Mouse (Mus musculus) left cerebral cortex, postnatal 25 days (tissue): Measurements from ENCODE around the gene Mfsd6. TPM values are rescaled to one million over a fixed set of nuclear protein-coding genes. Genes with fewer than 3 reads are reported as not detected.
A peak's percentile ranks its signal among the peaks of the same experiment; 100 is the strongest.

ENCODE experiments used
- DNase-seq, 2 experiments: peaks; one replicate each; pipeline ENCODE4 v3.0.0; 2022; ENCODE audit warnings: low spot score in 2 of 2, mixed read lengths in 1 of 2
- intact Hi-C: fragments of 180-260 bp; cut with DNase I; formaldehyde crosslinking; loops from one replicate; pipeline ENCODE4 v1.15.1; 2025
- total RNA-seq, 2 experiments: library from RNA; stranded (reverse); gene quantifications; 2 replicates each; pipeline ENCODE4 v1.2.3; 2021

The Mfsd6 gene
- 10 to 100 TPM; 72.4 to 74.4 TPM for total RNA-seq

DNA sequence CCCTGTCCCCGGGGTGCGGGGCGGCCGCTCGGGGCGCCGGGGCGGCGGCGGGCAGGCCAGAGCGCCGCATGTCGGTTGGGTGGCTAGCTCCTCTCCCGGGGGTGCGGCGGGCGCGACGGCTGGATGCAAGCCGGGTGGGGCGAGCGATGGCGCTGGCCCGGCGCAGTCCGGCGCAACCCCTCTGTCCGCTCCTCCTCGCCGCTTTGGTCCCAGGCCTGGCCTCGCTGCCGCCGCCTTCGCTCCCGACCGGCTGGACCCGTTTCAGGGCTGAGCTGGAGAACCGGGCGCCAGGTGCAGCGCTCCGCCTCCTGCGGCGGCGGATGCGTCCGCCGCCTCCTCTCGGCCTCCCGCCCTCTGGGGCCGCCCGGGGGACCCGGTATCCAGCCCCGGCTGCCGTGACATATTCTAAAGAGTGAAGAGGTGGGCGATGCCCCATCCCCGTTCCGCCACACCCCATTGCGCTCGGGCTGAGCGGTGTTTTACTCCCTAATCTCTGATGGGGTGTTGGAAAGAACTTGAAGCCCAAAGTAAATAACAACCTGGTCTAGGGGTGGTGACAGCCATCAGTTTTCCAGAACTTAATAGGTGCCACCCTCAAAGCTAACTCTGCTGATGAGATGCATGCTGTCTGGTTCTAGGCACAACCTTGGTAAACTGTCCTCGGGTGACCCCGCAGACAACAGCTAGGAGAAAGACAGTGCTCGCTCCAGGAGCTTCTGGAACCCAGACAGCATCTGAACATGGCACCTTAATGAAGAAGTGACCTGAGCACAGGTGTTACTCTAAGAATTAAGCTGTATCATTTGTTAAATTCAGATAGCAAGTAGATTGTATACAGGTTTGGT, at the start of gene Mfsd6:
Gene Mfsd6 (minus strand): TSS at position 407 of the 845 bp plus-strand sequence.
- intact Hi-C loops = loop anchor here (5.0 to 10.0 kb wide), 2 partner anchors 65 to 232 kb away; no protein-coding TSS in a partner anchor
- DNase-seq = peak; percentile 48 to 60

DNA sequence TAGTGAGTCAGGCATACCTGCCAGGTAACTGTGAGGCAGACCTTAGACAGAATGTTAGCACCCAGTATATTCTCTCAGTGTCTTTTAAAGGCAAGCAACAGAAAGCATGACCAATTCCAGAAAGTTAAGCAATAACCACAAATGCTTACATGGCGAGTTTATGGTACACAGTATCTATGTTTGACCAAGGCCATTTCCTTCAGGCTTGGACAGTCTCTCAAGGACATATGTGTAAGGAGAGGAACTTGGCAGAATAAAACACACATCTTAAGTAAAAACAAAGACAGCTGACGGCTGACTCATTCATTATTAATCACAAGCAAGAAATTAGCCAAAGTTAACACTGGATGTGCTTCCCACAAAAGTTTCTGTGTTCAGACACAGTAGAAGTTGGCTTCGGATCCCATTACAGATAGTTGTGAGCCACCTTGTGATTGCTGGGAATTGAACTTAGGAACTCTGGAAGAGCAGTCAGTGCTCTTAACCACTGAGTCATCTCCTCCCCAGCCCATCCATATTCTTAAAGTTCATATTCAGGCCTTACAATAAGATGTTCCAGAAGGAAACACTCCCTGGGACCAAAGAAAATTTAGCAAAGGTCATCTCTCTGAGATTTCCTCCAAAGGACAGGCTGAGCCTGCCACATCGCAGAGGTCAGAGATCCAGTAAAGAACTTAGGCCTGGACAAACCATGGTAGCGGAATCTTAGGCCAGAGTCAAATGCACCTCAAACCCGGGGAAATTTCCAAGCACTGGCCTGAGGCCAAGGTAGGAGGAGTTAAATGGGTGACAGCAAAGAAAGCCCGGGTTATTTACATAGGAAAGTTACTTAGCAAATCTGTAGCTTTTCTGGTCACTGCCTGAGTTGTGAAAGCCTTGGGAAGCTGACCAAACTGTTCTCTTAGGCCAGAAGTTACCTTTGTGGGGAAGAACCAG, 38.2 kb upstream of the Mfsd6 start:
- no peak for DNase-seq
- intact Hi-C loops = no loop called here

GRCm38 (mm10) chr1:52763894-52764809, 36.9 kb upstream of the Mfsd6 start:
- intact Hi-C loops = no loop called here

DNA sequence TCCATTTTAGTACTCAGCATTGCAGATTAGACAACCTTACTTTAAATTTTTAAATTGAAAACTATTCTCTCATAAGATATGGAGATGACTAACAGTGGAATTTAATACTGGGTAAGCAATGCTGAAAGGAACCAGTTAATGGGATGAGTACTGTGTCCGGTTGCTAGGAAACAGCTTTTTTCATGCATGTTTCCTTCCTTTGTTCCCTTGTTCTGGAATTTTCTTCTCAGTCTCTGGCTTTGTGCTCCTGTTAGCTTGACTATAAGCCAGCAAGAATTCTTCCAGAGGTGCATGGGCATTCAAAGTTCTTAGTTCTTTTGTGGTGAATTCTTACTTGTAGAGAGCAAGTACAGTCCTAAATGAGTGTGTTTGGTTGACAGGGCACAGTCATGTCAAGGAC, 30.9 kb upstream of the Mfsd6 start:
- no peak for DNase-seq
- intact Hi-C loops = no loop called here

More at GRCm38 (mm10) chr1:52763894-52764809, 36.9 kb upstream of the Mfsd6 start:
- DNase-seq = peak in 1 of 2 experiments; percentile 8

DNA sequence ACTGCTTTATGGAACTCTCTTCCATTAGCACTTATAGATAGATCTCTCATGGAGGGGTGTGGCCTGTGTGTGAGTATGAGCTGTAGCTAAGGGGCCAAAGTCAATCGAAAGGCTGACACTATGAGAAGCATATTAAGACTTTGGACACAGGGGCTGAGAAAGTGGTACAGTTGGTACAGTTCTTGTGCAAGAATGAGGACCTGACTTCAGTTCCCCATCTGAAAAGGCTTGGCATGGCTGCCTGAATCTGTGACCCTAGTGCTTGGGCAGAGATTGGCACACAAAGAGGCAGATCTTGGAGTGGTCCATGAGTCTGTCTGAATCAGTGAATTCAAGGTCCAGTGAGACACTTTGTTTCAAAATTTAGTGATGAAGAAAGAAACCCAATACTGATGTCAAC, 27.1 kb upstream of the Mfsd6 start:
- intact Hi-C loops = no loop called here

DNA sequence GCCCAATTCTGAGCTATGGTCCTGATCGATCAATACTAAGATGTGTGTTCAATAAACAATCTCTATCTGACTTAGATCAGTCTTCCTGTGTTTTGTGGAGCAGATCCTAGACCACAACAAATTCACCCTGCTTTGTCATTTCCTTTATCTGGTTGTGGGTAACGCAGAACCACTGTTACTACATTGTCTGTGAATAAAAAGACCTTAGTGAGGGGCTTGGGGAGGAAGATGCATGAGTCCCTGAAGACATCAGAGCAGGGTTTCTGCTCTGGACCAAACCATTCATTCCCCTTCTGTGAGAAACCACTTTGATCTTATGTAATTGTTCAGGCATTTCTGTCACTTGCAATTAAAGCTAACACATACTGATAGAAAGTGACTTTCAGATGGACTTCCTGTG, 26.6 kb upstream of the Mfsd6 start:
- intact Hi-C loops = no loop called here
- DNase-seq = no peak

More for the DNA sequence above, 27.1 kb upstream of the Mfsd6 start:
- DNase-seq = no peak

- intact Hi-C loops = no loop called here
- peak in 1 of 2 experiments; percentile 69 for DNase-seq
Measured at GRCm38 (mm10) chr1:52752706-52753105, 25.4 kb upstream of the Mfsd6 start.

DNA sequence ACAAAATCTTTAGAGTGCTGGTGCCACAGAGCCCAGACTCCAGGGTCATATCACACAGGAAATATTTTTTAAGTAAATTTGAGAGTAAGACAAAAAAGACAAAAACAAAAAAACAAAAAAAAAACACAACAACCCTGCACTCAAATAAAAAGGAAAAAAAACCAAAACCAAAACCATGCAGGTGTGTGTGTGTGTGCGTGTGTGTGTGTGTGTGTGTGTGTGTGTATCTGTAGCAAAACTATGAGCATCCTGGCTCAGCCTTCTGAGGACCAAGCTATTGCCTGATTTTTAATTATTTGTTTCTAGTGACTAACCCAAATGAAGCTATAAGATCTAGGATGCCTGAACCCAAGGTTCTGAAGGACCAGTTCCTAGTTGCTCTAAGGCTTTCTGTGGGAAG, 24.4 kb upstream of the Mfsd6 start:
- DNase-seq = no peak
- intact Hi-C loops = no loop called here

GRCm38 (mm10) chr1:52749978-52750377, 22.7 kb upstream of the Mfsd6 start:
- DNase-seq = no peak
- intact Hi-C loops = no loop called here

GRCm38 (mm10) chr1:52748260-52748659, 21.0 kb upstream of the Mfsd6 start:
- intact Hi-C loops = loop anchor here (1.0 kb wide), 1 partner anchor 100 kb away; no protein-coding TSS in a partner anchor
- DNase-seq = peak; percentile 58 to 61

DNA sequence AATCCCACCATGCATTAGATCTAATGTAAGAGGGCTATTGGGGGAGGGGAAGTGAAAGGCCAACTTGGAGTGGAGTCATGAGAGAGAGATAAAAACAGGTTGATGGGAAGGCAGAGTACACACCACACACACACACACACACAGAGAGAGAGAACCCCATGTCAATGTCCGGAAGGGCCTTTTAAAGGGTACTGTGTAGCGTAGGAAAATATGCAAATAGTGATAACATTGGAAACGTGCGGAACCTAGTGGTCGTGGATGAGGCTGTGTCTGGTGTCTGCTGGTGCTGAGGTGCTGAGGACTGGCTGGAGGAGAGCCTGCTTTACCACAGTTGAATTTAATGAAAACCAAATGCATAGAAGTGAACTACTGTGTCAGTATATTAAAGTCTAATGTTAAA, 15.3 kb upstream of the Mfsd6 start:
- DNase-seq = no peak
- intact Hi-C loops = no loop called here

- no peak for DNase-seq
- intact Hi-C loops = no loop called here
Measured at GRCm38 (mm10) chr1:52734208-52734607, 6.9 kb upstream of the Mfsd6 start.

DNA sequence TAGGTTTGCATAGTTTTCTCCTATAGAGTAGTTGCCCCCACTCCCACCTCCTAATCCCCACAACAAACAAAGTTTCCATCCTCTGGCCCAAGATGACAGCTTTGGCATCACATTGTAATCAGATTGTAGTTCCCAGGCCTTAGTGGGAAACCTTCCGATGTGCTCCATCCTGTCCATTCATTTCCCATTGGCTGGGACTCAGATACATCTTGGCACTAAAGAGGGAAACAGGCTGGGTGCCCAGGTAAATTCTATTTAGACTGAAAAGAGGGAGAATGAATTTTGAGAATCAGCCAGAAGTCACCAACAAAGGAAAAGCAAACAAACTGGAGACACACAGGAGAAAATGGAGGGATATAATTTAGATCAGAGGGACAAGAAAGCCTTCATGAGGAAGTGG, 3.0 kb upstream of the Mfsd6 start:
- intact Hi-C loops = no loop called here
- no peak for DNase-seq

GRCm38 (mm10) chr1:52728857-52729489, 1.7 kb upstream of the Mfsd6 start:
- intact Hi-C loops = loop anchor here (5.0 to 10.0 kb wide), 2 partner anchors 67 to 234 kb away; no protein-coding TSS in a partner anchor
- no peak for DNase-seq

DNA sequence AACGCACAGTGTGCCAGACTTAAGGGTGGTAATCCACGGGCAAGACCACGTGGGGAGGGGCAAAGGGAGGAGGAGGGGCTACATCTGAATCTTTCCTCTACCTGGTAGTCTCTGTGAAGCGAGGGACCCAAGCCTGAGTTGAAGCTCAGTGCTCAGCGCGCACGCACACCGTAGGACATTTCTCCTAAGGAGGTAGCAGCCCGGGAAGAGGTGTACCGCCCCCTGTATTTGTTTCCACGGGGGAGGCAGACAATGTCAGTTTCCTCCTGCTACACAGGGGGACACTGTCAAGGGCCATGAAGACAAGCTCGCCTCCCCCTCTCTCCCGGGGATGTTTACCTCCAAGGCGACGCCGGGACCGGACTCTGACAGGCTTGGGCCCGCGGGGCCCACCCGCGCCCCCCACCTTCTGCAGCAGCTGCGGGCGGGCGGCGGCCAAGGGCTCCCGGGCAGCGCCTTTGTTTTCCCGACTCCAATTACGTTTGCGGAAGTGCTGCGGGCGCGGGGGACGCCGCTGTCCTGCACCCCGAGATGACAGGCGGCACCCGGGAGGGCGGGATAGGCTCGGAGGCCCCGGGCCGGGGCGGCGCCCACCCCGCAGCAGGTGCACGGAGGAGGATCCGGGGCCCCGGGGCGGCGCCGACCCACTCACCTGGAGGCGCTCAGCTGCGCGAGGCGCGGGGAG, 749 bp downstream of the Mfsd6 start:
- peak; percentile 61 to 62 for DNase-seq
- intact Hi-C loops = loop anchor here (5.0 to 10.0 kb wide), 2 partner anchors 64 to 232 kb away; no protein-coding TSS in a partner anchor

- peak; percentile 25 to 71 for DNase-seq
Measured at GRCm38 (mm10) chr1:52722586-52722985, 4.7 kb downstream of the Mfsd6 start.

DNA sequence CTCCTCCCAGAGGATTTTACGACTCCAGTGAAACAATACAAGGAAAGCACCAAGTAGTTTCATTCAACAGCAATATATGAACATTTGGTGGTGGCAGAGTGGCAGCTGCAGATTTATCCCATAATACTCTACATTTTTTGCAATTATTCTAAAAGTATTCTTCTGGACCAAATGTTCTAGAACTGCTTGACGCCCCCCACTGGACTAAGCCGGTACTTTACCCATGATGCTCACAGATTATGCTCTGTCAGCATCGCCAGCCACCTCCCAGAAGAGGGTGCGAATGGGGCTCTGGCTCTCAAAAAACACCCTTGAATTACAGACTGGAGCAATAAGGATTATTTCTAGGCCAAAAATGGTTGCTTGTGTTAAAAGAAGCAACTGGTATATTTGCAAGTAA, 8.2 kb downstream of the Mfsd6 start:
- DNase-seq = peak in 1 of 2 experiments; percentile 27

More at GRCm38 (mm10) chr1:52722586-52722985, 4.7 kb downstream of the Mfsd6 start:
- intact Hi-C loops = loop anchor here (10.0 kb wide), 1 partner anchor 228 kb away; no protein-coding TSS in a partner anchor

More for the DNA sequence above, 8.2 kb downstream of the Mfsd6 start:
- intact Hi-C loops = no loop called here
